Mouse (Mus musculus) urinary bladder, postnatal 25 days (tissue): ENCODE measurements around the gene Taf1c.
A peak's percentile ranks its signal among the peaks of the same experiment; 100 is the strongest.

Experiments used
- DNase-seq: peaks from one replicate; pipeline ENCODE4 v3.0.0; 2022; ENCODE audit warnings: low spot score

The Taf1c gene

DNA sequence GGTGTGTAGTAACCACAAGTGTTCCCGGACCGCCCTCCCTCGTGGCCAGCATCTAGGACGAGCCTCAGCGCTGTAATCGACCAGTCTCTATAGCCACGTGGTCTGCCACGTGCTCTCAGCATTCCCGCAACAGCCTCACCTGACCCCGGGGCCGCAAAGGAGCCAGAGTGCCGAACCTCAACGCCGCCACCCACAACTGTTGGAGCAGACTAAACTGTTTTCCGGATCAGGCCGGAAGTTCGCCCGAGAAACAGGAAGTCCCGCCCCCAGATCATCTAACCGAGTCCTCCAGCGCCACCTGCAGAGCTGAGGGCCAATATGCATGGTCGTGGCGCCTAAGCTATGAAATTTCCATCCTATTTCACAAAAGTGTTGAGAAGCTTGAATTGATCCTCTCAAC, at the start of gene Taf1c:
Gene Taf1c, minus strand, starts transcription at position 227 of the 400 bp plus-strand sequence.
- DNase-seq, result peak; percentile 95

DNA sequence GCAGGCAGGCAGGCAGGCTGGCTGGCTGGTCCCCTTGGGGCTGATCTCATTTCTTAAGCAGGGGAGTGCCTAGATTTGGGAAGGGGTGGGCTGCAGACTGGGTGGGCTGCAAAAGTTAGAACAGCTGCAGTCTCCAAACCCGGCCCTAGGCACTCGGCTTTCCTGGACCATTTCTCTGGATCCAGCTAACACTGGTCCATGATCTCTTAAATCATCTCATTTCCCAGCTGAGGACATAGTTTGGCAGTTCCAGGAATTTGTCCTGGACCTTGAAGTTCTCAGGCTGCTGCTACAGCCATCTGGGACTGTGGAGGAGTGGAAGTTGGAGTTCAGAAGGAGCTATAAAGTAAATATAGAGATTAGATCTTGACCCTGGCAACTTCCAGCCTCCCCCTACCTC, 46.3 kb upstream of the Taf1c start:
- no peak for DNase-seq

DNA sequence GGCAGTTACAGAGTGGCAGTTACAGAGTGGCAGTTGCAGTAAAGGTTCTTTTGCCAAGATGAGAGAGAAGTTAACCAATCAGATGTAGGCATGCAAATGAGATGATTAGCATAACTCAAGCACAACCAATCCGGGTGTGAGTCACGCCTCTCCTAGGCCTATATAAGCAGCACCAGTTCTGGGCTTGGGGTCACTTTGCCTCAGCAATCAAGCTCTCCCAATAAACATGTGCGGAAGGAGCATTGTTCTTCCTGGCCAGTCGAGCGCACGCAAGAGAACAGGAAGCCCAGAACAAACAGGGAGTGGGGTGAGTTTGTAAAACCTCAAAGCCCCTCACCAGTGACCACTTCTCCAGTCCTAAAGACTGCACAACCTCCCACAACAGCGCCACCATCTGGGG, 41.8 kb upstream of the Taf1c start:
- DNase-seq, result no peak

DNA sequence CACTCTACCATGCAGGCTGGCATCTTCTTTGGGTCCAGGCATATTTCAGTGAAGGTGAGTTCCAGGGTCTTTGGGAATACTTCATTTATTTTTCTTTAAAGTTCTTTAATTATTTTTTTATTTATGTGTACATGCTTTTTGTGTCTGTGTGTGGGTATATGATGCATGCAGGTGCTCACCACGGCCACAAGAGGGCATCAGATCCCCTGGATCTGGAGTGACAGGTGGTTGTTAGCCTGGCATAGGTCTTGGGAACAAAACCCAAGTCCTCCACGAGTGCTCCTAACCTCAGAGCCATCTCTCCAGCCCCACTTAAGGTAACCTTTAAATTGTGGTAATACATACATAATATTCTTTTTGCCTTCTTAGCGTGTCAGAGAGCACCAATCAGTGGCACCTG, 41.2 kb upstream of the Taf1c start:
- DNase-seq, result no peak

DNA sequence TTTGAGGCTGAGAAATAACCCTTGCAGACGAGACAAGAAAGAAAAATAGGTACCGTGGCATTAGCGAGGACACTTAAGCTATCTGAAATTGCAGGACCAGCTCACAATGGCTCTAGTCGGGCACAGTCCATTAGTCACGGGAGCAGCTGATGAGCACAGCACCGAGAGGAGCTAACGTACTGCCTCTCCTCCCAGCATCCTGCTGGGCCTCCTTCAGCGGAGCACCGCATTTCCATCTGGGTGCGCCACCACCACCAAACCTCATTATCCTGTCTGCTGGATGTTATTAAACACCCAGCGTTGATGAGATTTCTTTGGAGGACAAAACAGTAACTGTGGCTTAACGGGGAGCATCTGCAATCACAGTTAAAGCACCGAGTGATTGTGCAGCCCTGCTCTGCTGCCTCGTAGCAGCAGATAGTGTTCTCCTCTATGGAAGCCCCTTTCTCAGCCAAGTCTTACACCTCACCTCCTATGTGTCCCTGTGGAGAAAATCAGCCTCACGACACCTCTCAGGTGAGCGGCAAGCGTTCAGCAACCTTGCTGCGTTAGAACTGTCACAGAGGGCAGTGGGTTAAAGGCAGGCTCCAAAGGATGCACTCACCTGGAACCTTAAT, 40.1 kb upstream of the Taf1c start:
- DNase-seq, result no peak

DNA sequence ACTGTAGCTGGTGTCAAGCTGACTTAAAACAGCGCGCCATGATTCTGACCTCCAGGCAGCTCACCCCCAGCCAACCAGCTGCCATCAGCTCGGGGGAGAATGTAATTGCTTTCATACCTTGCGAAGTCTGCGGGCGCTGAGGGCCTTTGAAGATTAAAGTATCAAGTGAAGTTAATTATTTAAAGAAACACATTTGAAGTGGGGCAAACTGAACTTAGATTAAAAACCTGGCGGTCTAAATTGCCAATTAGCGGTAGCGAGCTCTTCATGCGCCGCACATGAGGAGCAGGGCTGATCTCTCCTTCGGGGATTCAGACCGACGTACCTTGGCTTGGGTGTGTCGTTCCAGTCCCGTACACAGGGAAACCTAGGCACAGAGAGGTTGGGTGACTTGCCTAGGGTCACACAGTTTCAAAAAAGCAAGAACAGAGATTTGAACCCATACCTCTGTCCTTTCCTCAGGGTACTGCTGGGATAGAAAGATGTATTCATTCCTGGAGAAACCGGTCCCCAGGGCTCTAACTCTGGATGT, 39.5 kb upstream of the Taf1c start:
- no peak for DNase-seq

DNA sequence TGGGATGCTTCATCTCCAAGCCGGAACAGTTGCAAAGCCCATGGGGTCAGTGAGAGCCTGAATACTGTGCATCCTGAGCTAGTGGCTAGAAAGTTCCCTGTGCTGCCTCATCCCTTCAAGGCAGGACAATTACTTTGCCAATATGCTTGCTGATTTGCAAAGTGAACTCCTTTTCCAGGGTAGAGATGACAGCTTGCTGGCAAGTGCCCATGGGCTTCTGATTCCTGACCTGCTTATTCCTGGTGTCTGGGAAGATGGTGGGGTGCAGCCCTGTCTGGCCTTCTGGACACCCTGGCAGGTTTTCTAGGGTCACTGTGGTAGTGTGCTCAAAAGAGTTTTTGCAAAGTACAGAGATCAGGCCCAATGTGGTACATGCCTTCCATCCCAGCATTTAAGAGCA, 37.9 kb upstream of the Taf1c start:
- no peak for DNase-seq

DNA sequence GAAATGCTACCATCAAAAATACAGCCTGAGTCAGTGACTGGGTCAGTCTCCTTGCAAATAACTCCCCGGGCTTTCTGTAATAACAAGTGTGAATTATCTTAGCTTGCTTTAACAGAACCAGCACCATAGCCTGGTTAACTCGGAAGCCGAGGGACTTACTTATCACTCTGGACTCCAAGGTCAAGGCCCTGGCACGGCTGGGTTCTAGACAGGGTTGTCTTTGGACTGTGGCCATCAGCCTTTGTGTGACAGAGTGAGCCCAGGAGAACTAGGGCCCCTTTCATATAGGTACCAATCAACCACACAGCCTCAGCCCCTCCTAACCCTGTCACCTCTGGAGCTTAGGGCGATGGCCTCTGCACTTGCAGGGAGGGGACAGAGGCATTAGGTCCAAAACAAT, 36.0 kb upstream of the Taf1c start:
- DNase-seq, result no peak

DNA sequence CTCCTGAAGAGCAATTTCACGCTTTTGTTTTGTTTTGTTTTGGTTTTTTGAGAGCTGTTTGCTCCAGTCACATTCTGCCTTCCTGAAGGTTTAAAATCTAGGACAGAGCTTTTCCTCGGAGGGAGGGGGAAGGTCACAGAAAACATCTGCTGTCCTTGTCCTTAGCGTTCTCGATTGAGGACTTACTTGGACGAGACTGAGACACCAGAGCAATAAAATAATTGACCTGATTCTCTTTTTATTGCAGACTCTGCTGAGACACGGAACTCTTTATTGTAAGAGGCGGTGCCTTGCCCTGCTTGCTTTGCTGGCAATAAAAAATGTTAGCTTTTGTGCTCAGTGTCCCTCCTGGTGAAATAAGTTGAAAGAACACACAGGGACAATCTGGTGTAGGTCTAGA, 34.8 kb upstream of the Taf1c start:
- no peak for DNase-seq

DNA sequence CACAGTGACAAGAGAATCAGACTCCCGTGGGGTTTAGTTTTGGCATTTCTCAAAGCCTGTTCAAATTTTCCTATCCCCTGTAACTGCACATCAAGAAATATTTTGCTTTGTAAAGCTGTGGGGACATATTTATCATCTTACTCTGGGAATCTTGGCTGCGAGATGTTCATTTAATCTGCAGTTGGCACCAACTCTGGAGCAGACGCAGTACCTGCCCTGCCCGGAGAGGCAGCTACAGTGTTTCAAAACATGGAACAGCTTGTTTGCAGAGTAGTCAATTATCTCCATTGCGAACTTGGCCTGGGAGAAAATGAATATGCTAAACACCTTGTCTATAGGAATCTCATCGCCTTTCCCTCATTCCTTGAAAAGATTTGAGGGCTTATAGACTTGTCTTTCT, 33.2 kb upstream of the Taf1c start:
- DNase-seq, result no peak

DNA sequence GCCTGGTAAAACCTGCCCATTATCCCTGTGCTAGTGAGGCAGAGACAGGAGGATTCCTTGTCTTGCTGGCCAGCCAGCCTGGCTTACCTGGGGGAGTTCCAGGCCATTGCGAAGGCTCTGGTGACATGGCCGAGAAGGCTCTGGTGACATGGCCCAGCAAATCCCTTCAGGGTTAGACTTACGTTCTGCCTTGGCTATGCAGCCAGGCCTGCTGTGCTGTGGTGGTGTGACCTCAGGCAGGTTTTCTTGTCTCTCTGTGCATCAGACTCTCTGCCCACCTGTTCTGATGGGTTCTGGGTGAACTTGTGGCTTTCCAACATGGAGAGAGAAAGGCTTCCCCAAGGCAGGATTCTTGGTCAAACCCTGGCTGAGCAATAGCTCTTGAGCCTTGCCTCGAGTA, 32.4 kb upstream of the Taf1c start:
- no peak for DNase-seq

DNA sequence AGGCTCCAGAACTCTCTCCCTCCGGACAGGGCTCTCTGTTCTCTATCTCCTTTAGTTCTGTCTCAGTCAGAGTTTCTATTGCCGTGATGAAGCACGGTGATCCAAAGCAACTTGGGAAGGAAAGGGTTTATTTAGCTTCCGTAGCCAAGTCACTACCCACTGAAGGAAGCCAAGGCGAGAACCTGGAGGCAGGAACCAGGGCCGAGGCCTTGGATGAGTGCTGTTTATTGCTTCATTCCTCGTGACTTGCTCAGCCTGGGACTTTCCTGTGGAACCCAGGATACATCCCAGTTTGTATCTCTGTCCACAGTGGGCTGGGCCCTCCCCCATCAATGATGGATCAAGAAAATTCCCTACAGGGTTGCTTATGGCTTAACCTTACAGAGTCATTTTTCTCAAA, 31.7 kb upstream of the Taf1c start:
- no peak for DNase-seq

DNA sequence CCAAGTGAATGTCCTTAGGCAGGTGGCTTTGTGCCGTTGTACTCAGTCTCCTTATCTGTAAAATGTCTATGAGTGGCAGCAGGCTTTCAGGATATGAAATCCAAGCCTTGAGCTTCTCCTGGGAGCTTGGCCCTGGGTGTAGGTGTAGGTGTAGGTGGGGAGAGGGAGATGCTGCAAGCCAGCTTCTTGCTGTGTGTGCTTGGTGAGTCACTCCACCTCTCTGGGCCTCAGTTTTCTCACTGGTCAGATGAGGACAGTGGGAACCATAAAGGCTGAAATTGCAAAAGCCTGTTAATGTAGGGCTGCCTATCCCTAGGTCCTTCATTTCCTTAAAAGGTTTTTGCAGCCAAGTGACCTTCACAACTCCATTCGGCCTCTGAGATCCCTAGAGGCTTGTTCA, 30.9 kb upstream of the Taf1c start:
- no peak for DNase-seq

DNA sequence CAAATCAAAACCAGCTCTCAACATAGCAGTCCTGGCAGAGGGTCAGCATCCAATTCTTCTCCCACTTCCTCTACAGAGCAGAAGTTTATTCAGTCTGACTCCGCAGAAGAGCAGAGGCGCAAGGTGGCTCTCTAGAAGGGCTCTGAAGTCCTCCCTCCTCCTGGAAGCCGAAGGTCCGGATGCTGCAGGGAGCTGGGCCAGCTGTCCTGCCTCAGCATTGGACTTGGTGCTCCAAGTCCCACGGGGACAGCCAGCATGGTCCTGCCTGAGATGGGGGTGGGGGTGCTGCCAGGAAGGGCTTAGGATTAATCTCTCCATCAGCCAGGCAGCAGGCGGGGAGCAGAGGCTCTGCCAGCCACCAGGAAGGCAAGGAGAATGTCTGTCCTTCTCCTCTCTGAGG, 30.4 kb upstream of the Taf1c start, which contains the start of gene Kcng4:
Gene Kcng4, minus strand, starts transcription at position 303 of the 400 bp plus-strand sequence.
- DNase-seq, result no peak

DNA sequence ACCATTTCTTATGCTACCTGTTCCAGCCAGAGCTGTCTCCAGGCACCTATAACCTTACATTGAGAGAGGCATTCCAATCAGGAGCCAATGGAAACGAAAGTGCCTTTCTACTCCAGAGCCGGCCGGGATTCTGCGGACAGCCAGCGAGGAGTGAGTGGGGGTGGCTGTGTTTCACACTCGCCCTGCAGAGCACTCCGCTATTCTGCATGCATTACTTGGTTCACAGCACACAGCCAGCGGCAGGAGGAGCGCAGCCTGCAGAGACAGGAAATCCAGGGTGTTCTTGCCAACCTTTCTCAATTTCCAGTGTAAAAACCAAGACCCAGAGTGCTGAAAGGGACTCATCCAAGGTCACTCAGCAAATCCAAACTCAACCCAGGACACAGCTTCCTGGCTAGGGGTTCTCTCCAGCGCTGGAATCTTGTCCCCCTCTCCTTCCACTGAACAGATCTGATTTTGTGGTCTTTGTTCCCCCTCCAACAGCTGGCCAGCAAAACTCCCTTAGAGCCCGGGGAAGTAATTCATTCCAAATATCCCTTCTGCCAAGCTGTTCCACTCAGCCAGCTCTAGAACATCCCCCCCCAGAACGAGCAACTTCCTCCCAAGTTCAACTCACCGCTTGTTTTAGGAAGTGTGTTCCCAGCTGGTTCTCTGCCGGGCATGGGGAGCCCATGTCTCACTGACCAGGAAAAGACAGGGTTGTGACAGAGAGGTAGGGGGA, 29.8 kb upstream of the Taf1c start:
- no peak for DNase-seq

DNA sequence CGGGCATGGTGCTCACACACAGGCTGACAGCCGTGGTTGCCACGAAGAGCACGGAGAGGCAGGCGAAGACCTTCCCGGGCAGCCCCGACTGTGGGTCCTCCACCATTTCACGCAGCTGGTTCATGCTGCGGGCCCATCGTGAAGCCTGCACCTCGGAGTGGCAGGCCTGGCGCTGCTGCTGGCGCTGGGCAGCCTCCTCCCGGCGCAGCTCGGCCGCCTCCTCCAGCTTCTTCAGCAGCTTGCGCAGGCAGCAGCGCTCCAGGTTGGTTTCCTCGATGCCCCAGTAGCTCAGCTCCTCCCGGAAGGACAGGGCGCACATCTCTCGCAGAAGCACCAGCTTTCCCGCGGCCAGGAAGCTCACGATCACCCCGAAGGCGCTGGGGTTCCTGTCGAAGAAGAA, 27.9 kb upstream of the Taf1c start:
- no peak for DNase-seq

DNA sequence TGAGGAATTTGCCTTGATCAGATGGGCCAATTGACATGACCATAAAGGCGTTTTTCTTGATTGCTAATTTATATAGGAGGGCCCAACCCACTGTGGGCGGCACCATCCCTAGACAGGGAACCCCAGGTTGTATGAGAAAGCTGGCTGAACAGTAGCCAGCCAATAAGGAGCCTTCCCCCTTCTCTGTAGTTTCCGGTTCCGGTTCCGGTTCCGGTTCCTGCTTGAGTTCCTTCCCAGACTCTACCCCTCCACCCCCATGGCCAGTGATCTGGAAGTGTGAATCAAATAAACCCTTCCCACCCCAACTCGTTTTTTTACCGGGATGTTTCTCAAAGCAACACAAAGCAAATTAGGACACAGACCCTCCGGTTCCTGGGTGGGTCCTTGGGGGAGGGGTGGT, 27.2 kb upstream of the Taf1c start:
- DNase-seq, result no peak

DNA sequence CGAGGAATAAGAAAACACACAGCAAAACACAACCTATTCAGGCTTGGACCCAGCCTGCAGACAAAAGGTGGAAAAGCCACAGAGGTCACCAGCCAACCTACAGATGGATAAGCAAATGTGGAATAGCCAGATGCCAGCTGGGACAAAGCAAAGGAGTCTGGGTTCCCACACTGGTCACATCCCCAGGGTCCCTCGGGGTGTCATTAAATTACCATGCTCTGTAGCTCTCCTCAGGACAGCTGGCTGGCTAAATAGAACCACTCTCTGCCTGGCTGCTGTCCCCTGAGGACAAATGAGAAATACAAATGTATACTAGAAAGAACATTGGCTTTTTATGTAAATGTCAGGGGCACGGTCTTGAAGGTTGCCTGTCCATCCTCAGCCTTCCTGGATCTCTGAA, 25.8 kb upstream of the Taf1c start:
- DNase-seq, result no peak

DNA sequence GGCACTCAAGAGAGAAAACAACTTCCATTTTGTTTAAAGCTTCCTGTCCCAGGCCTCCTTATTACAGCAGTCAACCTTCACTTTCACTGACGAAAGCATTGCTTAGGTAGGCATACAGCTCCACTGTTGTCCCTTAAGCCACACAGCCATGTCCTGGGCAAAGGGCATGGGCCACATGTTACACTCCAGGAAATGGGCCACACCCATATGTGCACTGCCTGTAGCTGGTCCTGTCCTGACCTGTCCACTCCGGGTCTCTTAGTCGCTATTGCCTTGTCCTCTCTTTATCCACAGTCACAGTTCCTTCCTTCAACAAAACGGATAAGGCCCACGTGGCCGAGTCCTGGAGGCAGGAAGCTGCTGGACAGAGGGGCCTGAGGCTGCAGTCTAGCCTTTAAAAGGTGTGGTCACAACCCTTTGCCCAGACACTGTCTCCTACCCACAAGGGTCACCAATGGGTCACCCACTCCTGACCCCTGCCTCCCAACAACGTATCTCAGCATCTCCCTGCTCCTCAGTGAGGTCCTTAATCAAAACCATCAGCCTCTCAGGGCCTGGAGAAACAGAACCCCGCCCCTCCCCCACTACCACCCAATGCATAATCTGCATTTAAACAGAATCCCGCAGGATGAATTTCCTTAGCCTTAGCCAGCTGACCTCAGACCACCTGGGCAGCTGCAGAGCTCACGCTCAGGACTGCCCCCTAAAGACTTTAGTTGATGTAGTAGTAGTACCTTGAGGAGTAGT, 22.8 kb upstream of the Taf1c start:
- DNase-seq, result no peak

DNA sequence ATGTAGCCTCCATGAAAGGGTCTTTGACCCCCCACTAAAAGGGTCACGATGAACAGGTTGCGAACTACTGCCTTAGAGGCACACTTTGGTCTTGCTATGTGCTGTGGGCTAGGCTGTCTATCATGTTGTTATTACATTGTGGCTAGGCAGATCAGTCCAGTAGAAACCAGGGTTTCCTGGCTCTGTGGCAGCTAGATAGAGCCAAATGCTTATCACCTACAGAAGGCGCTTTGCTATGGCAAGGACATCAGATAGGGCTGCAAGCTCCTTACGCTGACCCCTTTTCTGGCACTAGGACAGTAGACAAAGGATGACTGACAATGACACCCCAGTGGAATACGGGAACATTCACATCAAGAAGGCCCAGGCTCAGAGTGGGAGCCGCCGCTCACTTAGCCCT, 22.2 kb upstream of the Taf1c start:
- no peak for DNase-seq

DNA sequence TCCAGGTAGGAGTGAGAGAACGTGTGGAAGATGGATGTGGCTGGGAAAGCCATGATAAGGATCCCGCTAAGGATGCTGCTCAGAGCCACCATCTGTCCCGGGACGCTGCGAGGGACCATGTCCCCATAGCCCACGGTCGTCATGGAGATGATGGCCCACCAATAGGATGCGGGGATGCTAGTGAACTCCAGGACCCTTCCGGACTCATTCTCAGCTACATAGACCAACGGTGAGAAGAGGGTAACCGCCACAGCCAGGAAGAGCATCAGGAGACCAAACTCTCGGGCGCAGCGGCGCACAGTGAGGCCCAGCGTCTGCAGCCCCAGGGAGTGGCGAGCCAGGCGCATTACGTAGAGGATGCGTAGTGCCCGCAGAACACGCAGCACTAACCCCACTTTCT, 20.8 kb upstream of the Taf1c start:
- no peak for DNase-seq

DNA sequence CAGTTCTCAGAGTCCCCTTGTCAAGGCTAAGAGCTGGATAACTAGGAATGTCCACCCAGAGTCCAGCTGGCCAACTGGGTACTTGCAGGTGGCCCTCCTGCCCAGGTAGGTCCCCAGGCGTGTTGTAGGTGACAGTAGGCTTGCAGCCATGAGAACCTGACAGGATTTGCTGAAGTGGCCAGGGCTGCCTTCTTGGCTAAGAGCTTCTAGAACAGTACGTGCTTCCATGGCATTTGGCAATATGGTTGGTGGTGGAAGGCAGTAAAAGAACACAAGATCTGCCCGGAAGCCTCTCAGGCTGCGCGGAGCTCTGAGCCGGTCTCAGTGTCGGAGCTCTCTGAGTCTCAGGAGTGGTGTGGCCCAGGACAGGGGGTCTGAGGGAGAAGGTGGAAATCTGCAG, 19.9 kb upstream of the Taf1c start:
- no peak for DNase-seq

DNA sequence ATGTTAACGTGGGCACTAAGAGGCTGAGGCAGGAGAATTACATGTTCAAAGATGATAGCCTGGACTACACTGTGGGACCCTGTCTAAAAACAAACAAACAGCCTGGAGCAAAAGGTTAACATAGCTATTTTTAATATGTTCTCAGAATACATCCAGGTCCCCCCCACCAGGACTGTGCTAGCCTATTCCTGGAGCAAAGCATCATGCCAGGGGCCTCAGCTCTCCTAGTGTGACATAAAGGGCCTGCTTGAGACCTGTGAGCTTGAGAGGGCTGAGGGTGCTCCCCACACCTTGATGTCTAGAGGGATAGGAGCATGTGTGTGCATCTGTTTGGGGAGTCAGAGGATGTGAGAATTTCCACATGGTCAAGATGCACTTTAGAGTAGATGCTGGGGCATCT, 18.7 kb upstream of the Taf1c start:
- DNase-seq, result no peak
